ENCODE assay signal across 20 mouse cellular contexts in genomic region chr1:193298141-193298765, GRCm38 (mm10). TPM values are rescaled to one million over a fixed set of nuclear protein-coding genes. Genes with fewer than 3 reads are reported as not detected.
DNase-seq lines count a peak whose midpoint lies in the region; ATAC-seq lines count a peak whose summit lies in the region.
"Had no signal": no experiment of that assay in that cellular context is flagged by ENCODE, and none has a peak within 500 bp of the region (broad histone marks: within the 10 kb centered on the region; RNA-seq: fewer than 3 reads in every experiment).

No protein-coding gene starts in this region.

- DNase-seq in adrenal gland, postnatal 14 days = peak; percentile 35
- no peak for DNase-seq in adrenal gland, adult 18-20 months (ENCODE audit: low spot score in 2 of 2)
- peak; percentile 25 to 26 for DNase-seq in layer of hippocampus, postnatal 36 days
- no peak for DNase-seq in layer of hippocampus, adult 9-10 months (ENCODE audit: low spot score)
- peak; percentile 22 to 37 for DNase-seq in adrenal gland, postnatal 36 days
- DNase-seq in spleen, postnatal 10 days (ENCODE audit: low spot score in 2 of 2) = no peak
- DNase-seq: cerebellum, adult 9-10 months; gastrocnemius, postnatal 14 days; heart, adult 11 months; kidney, postnatal 4 days; liver, embryonic 13.5 days; lung, embryonic 14.5 days; midbrain, embryonic 14.5 days; retina, postnatal 1 day; right cerebral cortex, postnatal 25 days; spleen, adult 18-20 months had no signal

- no peak for ATAC-seq in erythroblast, adult 5-6 weeks (replicated peaks; ENCODE audit: low FRiP score, poor library complexity, severe bottlenecking)
- ATAC-seq: CD4-positive, CD25-positive, alpha-beta regulatory T cell, adult 4 months; forebrain, embryonic 15.5 days; intestine, postnatal 0 days had no signal

RNA-seq across cellular contexts. Expression of gene G0s2, which starts 25.2 kb away (rescaled TPM):
- 163 and 182 TPM in 2 replicates for total RNA-seq in adrenal gland, postnatal 14 days (2021)
- 100 to 1,000 TPM; 129 to 206 TPM for total RNA-seq in adrenal gland, adult 18-20 months (2021)
- 10 to 100 TPM in 1 of 2 experiments, 1 to 10 TPM in 1; 6.7 to 10.2 TPM for total RNA-seq in layer of hippocampus, postnatal 36 days (2021)
- total RNA-seq in adrenal gland, postnatal 36 days (2021) = 100 to 1,000 TPM; 117 to 162 TPM
- 13.3 and 13.4 TPM in 2 replicates for total RNA-seq in erythroblast, adult 5-6 weeks (2015; ENCODE audit: low replicate concordance)
- 15.5 and 16.6 TPM in 2 replicates for total RNA-seq in erythroblast, adult 5-6 weeks (2017; ENCODE audit: low replicate concordance)

RNA-seq across cellular contexts. Expression of gene Hsd11b1, which starts 34.4 kb away (rescaled TPM):
- 26.4 and 82.7 TPM in 2 replicates for total RNA-seq in adrenal gland, postnatal 14 days (2021)
- total RNA-seq in adrenal gland, adult 18-20 months (2021) = 100 to 1,000 TPM; 109 to 216 TPM
- 10 to 100 TPM; 45.1 to 47.1 TPM for total RNA-seq in layer of hippocampus, postnatal 36 days (2021)
- 100 to 1,000 TPM; 102 to 117 TPM for total RNA-seq in adrenal gland, postnatal 36 days (2021)
- 55.6 and 58.0 TPM in 2 replicates for total RNA-seq in erythroblast, adult 5-6 weeks (2015; ENCODE audit: low replicate concordance)
- 11.5 and 18.0 TPM in 2 replicates for total RNA-seq in erythroblast, adult 5-6 weeks (2017; ENCODE audit: low replicate concordance)

Comparison
In these comparisons a context has a peak if more than half of its experiments do, and no peak if none do; other contexts are left out.
1. DNase-seq: peak in adrenal gland, postnatal 14 days (single experiment), layer of hippocampus, postnatal 36 days (2 of 2) and adrenal gland, postnatal 36 days (2 of 2); none in adrenal gland, adult 18-20 months (0 of 2), layer of hippocampus, adult 9-10 months (single experiment) and spleen, postnatal 10 days (0 of 2).